29 mouse cellular contexts compared by ENCODE assay signal in the genomic region with DNA sequence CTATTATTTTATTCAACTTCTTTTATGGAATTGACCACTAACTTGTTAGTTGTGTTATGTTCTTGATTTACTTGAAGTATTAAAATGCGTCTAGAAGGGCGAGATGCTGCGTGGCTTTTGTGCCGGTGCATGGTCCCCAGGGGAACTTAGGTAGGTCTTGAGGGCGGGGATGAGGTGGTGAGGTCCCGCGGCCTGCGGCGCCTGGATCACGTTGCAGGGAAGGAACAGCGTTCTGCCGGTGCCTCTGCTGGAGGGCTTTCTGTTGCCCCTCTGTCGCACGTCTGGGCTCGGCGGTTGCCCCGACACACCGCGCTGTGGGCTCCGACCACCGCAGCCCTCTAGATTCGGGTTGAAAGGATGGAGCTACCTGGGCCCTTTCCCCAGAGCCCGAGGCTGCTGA.
DNase-seq lines count a peak whose midpoint lies in the region; ATAC-seq lines count a peak whose summit lies in the region.
"Had no signal": no experiment of that assay in that cellular context is flagged by ENCODE, and none has a peak within 500 bp of the region (broad histone marks: within the 10 kb centered on the region; RNA-seq: fewer than 3 reads in every experiment).

No protein-coding gene starts in this region.

- peak overlapping the region; percentile 12; the same call in 1 of the 2 replicates for H3K4me3 ChIP-seq in heart, embryonic 10.5 days
- H3K4me3 ChIP-seq in midbrain, embryonic 10.5 days, result no peak overlapping the region; the same call in 1 of the 2 replicates
- H3K4me3 ChIP-seq in midbrain, embryonic 14.5 days (replicated peaks; ENCODE audit: low read depth, low read length), result no peak overlapping the region
- no peak overlapping the region for H3K4me3 ChIP-seq in forebrain, embryonic 13.5 days
- H3K4me3 ChIP-seq: embryonic facial prominence, embryonic 10.5 days; embryonic facial prominence, embryonic 15.5 days; forebrain, embryonic 12.5 days; heart, embryonic 15.5 days; kidney, embryonic 15.5 days; liver, embryonic 12.5 days; midbrain, embryonic 12.5 days; neural tube, embryonic 13.5 days had no signal

- no peak overlapping the region for H3K9ac ChIP-seq in midbrain, embryonic 14.5 days (replicated peaks; ENCODE audit: low read length)
- no peak overlapping the region for H3K9ac ChIP-seq in forebrain, embryonic 13.5 days
- H3K9ac ChIP-seq: embryonic facial prominence, embryonic 15.5 days; forebrain, embryonic 12.5 days; heart, embryonic 15.5 days; kidney, embryonic 15.5 days; liver, embryonic 12.5 days; liver, postnatal 0 days; midbrain, embryonic 12.5 days; neural tube, embryonic 13.5 days had no signal

- no peaks in the 10 kb centered on the region for H3K36me3 ChIP-seq in heart, embryonic 10.5 days
- no peaks in the 10 kb centered on the region for H3K36me3 ChIP-seq in midbrain, embryonic 10.5 days
- H3K36me3 ChIP-seq in midbrain, embryonic 14.5 days (ENCODE audit: control insufficient read depth, insufficient read depth, low read length), result no peaks in the 10 kb centered on the region
- no peaks in the 10 kb centered on the region for H3K36me3 ChIP-seq in forebrain, embryonic 13.5 days (ENCODE audit: poor library complexity, severe bottlenecking)
- H3K36me3 ChIP-seq: embryonic facial prominence, embryonic 10.5 days; embryonic facial prominence, embryonic 15.5 days; forebrain, embryonic 12.5 days; G1E; heart, embryonic 15.5 days; kidney, embryonic 15.5 days; liver, embryonic 12.5 days; midbrain, embryonic 12.5 days; neural tube, embryonic 13.5 days had no signal

- DNase-seq in heart, embryonic 10.5 days (ENCODE audit: low spot score), result no peak
- DNase-seq in heart, postnatal 14 days, result no peak
- peak; percentile 11 for DNase-seq in midbrain, embryonic 10.5 days (ENCODE audit: low spot score)
- no peak for DNase-seq in midbrain, embryonic 14.5 days
- peak; percentile 52 for DNase-seq in ZHBTc4 (ENCODE audit: low read depth, low spot score)
- no peak for DNase-seq in adrenal gland, adult 8-10 months
- DNase-seq: adrenal gland, postnatal 36 days; cerebellum, adult 2 months; cerebellum, postnatal 14 days; gastrocnemius, postnatal 10 days; kidney, adult 18-20 months; kidney, postnatal 25 days; liver, postnatal 0 days; lung, postnatal 36 days; retina, postnatal 1 day; right cerebral cortex, postnatal 14 days; thymus, postnatal 25 days had no signal

- H3K27ac ChIP-seq in heart, embryonic 10.5 days, result peak overlapping the region; percentile 74
- no peak overlapping the region for H3K27ac ChIP-seq in midbrain, embryonic 10.5 days (replicated peaks)
- H3K27ac ChIP-seq in midbrain, embryonic 14.5 days (replicated peaks; ENCODE audit: low read depth, low read length), result no peak overlapping the region
- no peak overlapping the region for H3K27ac ChIP-seq in forebrain, embryonic 13.5 days
- H3K27ac ChIP-seq: embryonic facial prominence, embryonic 10.5 days; embryonic facial prominence, embryonic 15.5 days; forebrain, embryonic 12.5 days; heart, embryonic 15.5 days; kidney, embryonic 15.5 days; liver, embryonic 12.5 days; midbrain, embryonic 12.5 days; neural tube, embryonic 13.5 days had no signal

- intact Hi-C loops in heart, postnatal 14 days (cut with DNase I), result no loop called here

- H3K4me2 ChIP-seq in midbrain, embryonic 14.5 days (ENCODE audit: low read length), result no peak overlapping the region
- H3K4me2 ChIP-seq in forebrain, embryonic 13.5 days, result no peak overlapping the region
- H3K4me2 ChIP-seq: embryonic facial prominence, embryonic 15.5 days; forebrain, embryonic 12.5 days; heart, embryonic 15.5 days; kidney, embryonic 15.5 days; liver, embryonic 12.5 days; midbrain, embryonic 12.5 days; neural tube, embryonic 13.5 days had no signal

- ATAC-seq in midbrain, embryonic 14.5 days (ENCODE audit: low FRiP score, low TSS enrichment), result no peak
- no peak for ATAC-seq in forebrain, embryonic 13.5 days
- ATAC-seq: hindbrain, embryonic 16.5 days; liver, embryonic 12.5 days; liver, postnatal 0 days; Patski had no signal

- peaks cover 5% of the 10 kb centered on the region; the same call in 1 of the 2 replicates for H3K27me3 ChIP-seq in heart, embryonic 10.5 days (ENCODE audit: insufficient read depth, poor library complexity, severe bottlenecking)
- peaks cover 12% of the 10 kb centered on the region for H3K27me3 ChIP-seq in midbrain, embryonic 10.5 days (ENCODE audit: low read depth, poor library complexity, severe bottlenecking)
- no peaks in the 10 kb centered on the region for H3K27me3 ChIP-seq in midbrain, embryonic 14.5 days (ENCODE audit: control insufficient read depth, insufficient read depth, low read length)
- H3K27me3 ChIP-seq in forebrain, embryonic 13.5 days, result no peaks in the 10 kb centered on the region
- H3K27me3 ChIP-seq: embryonic facial prominence, embryonic 15.5 days; heart, embryonic 15.5 days; neural tube, embryonic 13.5 days; Patski had no signal

- H3K4me1 ChIP-seq in heart, embryonic 10.5 days, result peaks cover 26% of the 10 kb centered on the region
- peaks cover 7% of the 10 kb centered on the region for H3K4me1 ChIP-seq in midbrain, embryonic 10.5 days
- no peaks in the 10 kb centered on the region for H3K4me1 ChIP-seq in midbrain, embryonic 14.5 days (ENCODE audit: control insufficient read depth, insufficient read depth, low read length)
- H3K4me1 ChIP-seq in forebrain, embryonic 13.5 days, result peaks cover 6% of the 10 kb centered on the region; the same call in 1 of the 2 replicates
- H3K4me1 ChIP-seq: embryonic facial prominence, embryonic 10.5 days; embryonic facial prominence, embryonic 15.5 days; kidney, embryonic 15.5 days; liver, embryonic 12.5 days; neural tube, embryonic 13.5 days had no signal

- WGBS in heart, embryonic 10.5 days, result 44% methylated on average over 23 of the region's 23 CpGs
- 39% methylated on average over 23 of the region's 23 CpGs for WGBS in midbrain, embryonic 10.5 days
- WGBS in midbrain, embryonic 14.5 days, result 43% methylated on average over 23 of the region's 23 CpGs
- 41% methylated on average over 23 of the region's 23 CpGs for WGBS in forebrain, embryonic 13.5 days

- H3K9me3 ChIP-seq in heart, embryonic 10.5 days, result no peaks in the 10 kb centered on the region
- H3K9me3 ChIP-seq in midbrain, embryonic 10.5 days (replicated peaks), result no peaks in the 10 kb centered on the region
- H3K9me3 ChIP-seq in midbrain, embryonic 14.5 days (ENCODE audit: control insufficient read depth, low read length), result no peaks in the 10 kb centered on the region
- H3K9me3 ChIP-seq in forebrain, embryonic 13.5 days (replicated peaks), result no peaks in the 10 kb centered on the region
- H3K9me3 ChIP-seq: embryonic facial prominence, embryonic 10.5 days; embryonic facial prominence, embryonic 15.5 days; forebrain, embryonic 12.5 days; G1E; heart, embryonic 15.5 days; kidney, embryonic 15.5 days; liver, embryonic 12.5 days; midbrain, embryonic 12.5 days; neural tube, embryonic 13.5 days had no signal

Comparison
In these comparisons a context has a peak if more than half of its experiments do, and no peak if none do; other contexts are left out.
1. DNase-seq: peak in midbrain, embryonic 10.5 days (single experiment) and ZHBTc4 (single experiment); none in heart, embryonic 10.5 days (single experiment), heart, postnatal 14 days (0 of 2), midbrain, embryonic 14.5 days (single experiment) and adrenal gland, adult 8-10 months (single experiment).